Mouse (Mus musculus): Measurements from ENCODE around the gene Nav2. TPM values are rescaled to one million over a fixed set of nuclear protein-coding genes. Genes with fewer than 3 reads are reported as not detected.

Gene Nav2
- total and polyA plus RNA-seq, 3 experiments: 2.0 to 2.7 TPM; not detected in 1

GRCm38 (mm10) chr7:49316600-49316999 lies 408.1 kb downstream of the Nav2 start:
- H3K4me1 ChIP-seq (ENCODE audit: control insufficient read depth in 1 of 2, insufficient read depth in 2 of 2, low read length in 2 of 2): peaks cover 14 to 30% of the 10 kb centered on the region in 2 experiments
- H3K9me3 ChIP-seq (replicated peaks; ENCODE audit: insufficient read depth, low read length): no peaks in the 10 kb centered on the region
- H3K36me3 ChIP-seq (ENCODE audit: control insufficient read depth in 1 of 2, insufficient read depth in 2 of 2, low read length in 2 of 2): peaks cover 0 to 18% of the 10 kb centered on the region in 2 experiments; a peak in 2 of 4 replicates
- no peak for DNase-seq (ENCODE audit: low read depth, low spot score)
- H3K79me2 ChIP-seq (ENCODE audit: control insufficient read depth, insufficient read depth, low read length, poor library complexity): no peaks in the 10 kb centered on the region; the same call in 1 of the 2 replicates
- no peaks in the 10 kb centered on the region for H3K27me3 ChIP-seq (ENCODE audit: control insufficient read depth in 1 of 2, insufficient read depth in 2 of 2, low read length in 2 of 2)
- no peak overlapping the region for H3K9ac ChIP-seq (ENCODE audit: control insufficient read depth, low read depth, low read length, poor library complexity, severe bottlenecking)
- TF ChIP-seq TCF12 (IDR thresholded peaks at IDR 0.05; ENCODE audit: low read depth, low read length) (no peak), MAZ (IDR thresholded peaks at IDR 0.05; ENCODE audit: low read depth, low read length) (no peak), MAX (IDR thresholded peaks at IDR 0.05; ENCODE audit: low read length) (no peak), CHD1 (IDR thresholded peaks at IDR 0.05; ENCODE audit: low read depth, low read length) (no peak), MAFK (IDR thresholded peaks at IDR 0.05; ENCODE audit: borderline replicate concordance, low read depth, low read length) (no peak), RAD21 (IDR thresholded peaks at IDR 0.05; ENCODE audit: low read depth, low read length) (no peak), POLR2AphosphoS5 (IDR thresholded peaks at IDR 0.05; ENCODE audit: borderline replicate concordance, low read depth, low read length) (no peak), MYC (IDR thresholded peaks at IDR 0.05; ENCODE audit: low read depth, low read length) (no peak), SMC3 (IDR thresholded peaks at IDR 0.05; ENCODE audit: low read depth, low read length) (no peak), KAT2A (conservative IDR thresholded peaks at IDR 0.05; ENCODE audit: low read depth, low read length) (no peak), ZKSCAN1 (IDR thresholded peaks at IDR 0.05; ENCODE audit: low read depth, low read length) (no peak), ETS1 (IDR thresholded peaks at IDR 0.05; ENCODE audit: low read depth, low read length) (no peak), MXI1 (IDR thresholded peaks at IDR 0.05; ENCODE audit: low read depth, low read length) (no peak), ZC3H11A (IDR thresholded peaks at IDR 0.05; ENCODE audit: low read depth, low read length) (no peak), MYB (IDR thresholded peaks at IDR 0.05; ENCODE audit: low read depth, low read length) (no peak), NELFE (IDR thresholded peaks at IDR 0.05; ENCODE audit: low read depth, low read length) (no peak), ZMIZ1 (IDR thresholded peaks at IDR 0.05; ENCODE audit: low read depth, low read length) (no peak), GATA1 (IDR thresholded peaks at IDR 0.05; ENCODE audit: low read depth, low read length) (no peak), ELF1 (IDR thresholded peaks at IDR 0.05; ENCODE audit: low read depth, low read length) (no peak), POLR2AphosphoS2 (IDR thresholded peaks at IDR 0.05; ENCODE audit: low read length) (no peak)
- H3K4me3 ChIP-seq (ENCODE audit: control insufficient read depth in 1 of 2, insufficient read depth in 1 of 2, low read depth in 2 of 2, low read length in 2 of 2): no peak overlapping the region
- H3K27ac ChIP-seq (ENCODE audit: control insufficient read depth, low read depth, low read length): no peak overlapping the region

GRCm38 (mm10) chr7:49318183-49318897 lies 409.8 kb downstream of the Nav2 start:
- Histone ChIP-seq H3K27ac (ENCODE audit: control insufficient read depth, low read depth, low read length) (no peak overlapping the region), H3K27me3 (ENCODE audit: control insufficient read depth in 1 of 2, insufficient read depth in 2 of 2, low read length in 2 of 2) (no peaks in the 10 kb centered on the region), H3K36me3 (ENCODE audit: control insufficient read depth in 1 of 2, insufficient read depth in 2 of 2, low read length in 2 of 2) (peaks cover 0 to 34% of the 10 kb centered on the region in 2 experiments; a peak in 2 of 4 replicates), H3K4me1 (ENCODE audit: control insufficient read depth in 1 of 2, insufficient read depth in 2 of 2, low read length in 2 of 2) (peaks cover 25 to 46% of the 10 kb centered on the region in 2 experiments), H3K9me3 (replicated peaks; ENCODE audit: insufficient read depth, low read length) (no peaks in the 10 kb centered on the region), H3K4me3 (ENCODE audit: control insufficient read depth in 1 of 2, insufficient read depth in 1 of 2, low read depth in 2 of 2, low read length in 2 of 2) (no peak overlapping the region), H3K9ac (ENCODE audit: control insufficient read depth, low read depth, low read length, poor library complexity, severe bottlenecking) (no peak overlapping the region), H3K79me2 (ENCODE audit: control insufficient read depth, insufficient read depth, low read length, poor library complexity) (no peaks in the 10 kb centered on the region; the same call in 1 of the 2 replicates)
- no peak for DNase-seq (ENCODE audit: low read depth, low spot score)
- no peak for TF ChIP-seq TCF12 (IDR thresholded peaks at IDR 0.05; ENCODE audit: low read depth, low read length)
- no peak for TF ChIP-seq CHD1 (IDR thresholded peaks at IDR 0.05; ENCODE audit: low read depth, low read length)

Data from MEL (cell line).